Mouse (Mus musculus): ENCODE data around the gene Morf4l1.
"Not testable (repeated sequence)": the region's sequence is repeated elsewhere in the genome, so short reads cannot be mapped to it uniquely, and the experiment has no call there.

Gene Morf4l1

GRCm38 (mm10) chr9:90059828-90060573, 54.6 kb downstream of the Morf4l1 start:
- no peak for DNase-seq

- no peak for DNase-seq
These were observed 57.9 kb downstream of the Morf4l1 start for GRCm38 (mm10) chr9:90056716-90057115.

- no peak for DNase-seq
These were observed 58.7 kb downstream of the Morf4l1 start for GRCm38 (mm10) chr9:90055911-90056310.

GRCm38 (mm10) chr9:90055409-90055808, 59.2 kb downstream of the Morf4l1 start:
- DNase-seq = no peak

GRCm38 (mm10) chr9:90054371-90055145, 60.0 kb downstream of the Morf4l1 start:
- peak; percentile 7 to 31 for DNase-seq

- no peak for DNase-seq
These were observed 60.7 kb downstream of the Morf4l1 start, which contains the start of gene Ctsh for GRCm38 (mm10) chr9:90053852-90054251. Gene Ctsh, plus strand, starts transcription at chr9:90054152.

- no peak for DNase-seq
These were observed 66.5 kb downstream of the Morf4l1 start for GRCm38 (mm10) chr9:90047937-90048627.

GRCm38 (mm10) chr9:90045191-90045590, 69.4 kb downstream of the Morf4l1 start:
- DNase-seq = no peak

- not testable (repeated sequence) for DNase-seq
These were observed 71.7 kb downstream of the Morf4l1 start for GRCm38 (mm10) chr9:90042906-90043305.
